Mouse (Mus musculus): Measurements from ENCODE around the gene Gm5767. TPM values are rescaled to one million over a fixed set of nuclear protein-coding genes. Genes with fewer than 3 reads are reported as not detected.

Gm5767 gene
- total RNA-seq (2014; rRNA removed) (not detected in 2 replicates), polyA plus RNA-seq (2015; fragmentation: Nextera tagmentation; extraction: Ambion mirVana) (not detected in 2 replicates)

DNA sequence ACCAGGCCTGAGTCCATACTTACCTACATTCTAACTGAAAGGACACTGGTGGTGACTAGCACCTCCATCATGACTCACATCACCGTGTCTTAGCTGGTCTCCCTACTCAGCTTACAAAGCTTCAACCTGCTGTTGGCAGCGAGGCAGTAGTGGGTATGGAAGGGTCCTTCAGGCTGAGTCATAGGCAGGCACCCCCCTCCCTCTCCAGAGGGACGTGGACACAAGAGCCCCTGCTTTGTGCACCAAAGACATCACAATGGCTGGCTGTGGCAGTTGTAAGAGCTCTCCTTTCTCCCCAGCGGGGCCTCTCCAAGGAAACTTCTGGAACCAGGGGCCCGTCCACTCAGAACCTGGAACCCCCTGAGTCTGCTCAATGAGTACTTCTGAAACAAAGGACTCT is at the start of gene Gm5767:
Gene Gm5767 (plus strand): TSS at position 301 of the 400 bp plus-strand sequence.
- H3K9ac ChIP-seq (replicated peaks; ENCODE audit: low read length, poor library complexity, severe bottlenecking), result no peak within 1 kb of the TSS
- ATAC-seq (ENCODE audit: low FRiP score), result no peak
- H3K4me1 ChIP-seq (ENCODE audit: insufficient read depth, low read length), result no peaks in the 10 kb centered on the region
- WGBS, result 81% methylated on average over 5 of the region's 5 CpGs
- no peak within 1 kb of the TSS for H3K4me3 ChIP-seq (ENCODE audit: low read depth, low read length)
- no peak within 1 kb of the TSS for H3K27ac ChIP-seq (ENCODE audit: low read depth, low read length)
- H3K36me3 ChIP-seq (ENCODE audit: insufficient read depth, low read length), result 0 out of 2 replicates have a peak, but pooled peaks cover 6% of the 10 kb centered on the region
- no peaks in the 10 kb centered on the region for H3K27me3 ChIP-seq (ENCODE audit: insufficient read depth, low read length)
- no peak within 1 kb of the TSS for H3K4me2 ChIP-seq (ENCODE audit: low read depth, low read length, poor library complexity, severe bottlenecking)
- no peak for DNase-seq (ENCODE audit: low spot score)
- H3K9me3 ChIP-seq (ENCODE audit: low read length), result no peaks in the 10 kb centered on the region
- TF ChIP-seq CTCF (IDR thresholded peaks at IDR 0.05), result no peak

DNA sequence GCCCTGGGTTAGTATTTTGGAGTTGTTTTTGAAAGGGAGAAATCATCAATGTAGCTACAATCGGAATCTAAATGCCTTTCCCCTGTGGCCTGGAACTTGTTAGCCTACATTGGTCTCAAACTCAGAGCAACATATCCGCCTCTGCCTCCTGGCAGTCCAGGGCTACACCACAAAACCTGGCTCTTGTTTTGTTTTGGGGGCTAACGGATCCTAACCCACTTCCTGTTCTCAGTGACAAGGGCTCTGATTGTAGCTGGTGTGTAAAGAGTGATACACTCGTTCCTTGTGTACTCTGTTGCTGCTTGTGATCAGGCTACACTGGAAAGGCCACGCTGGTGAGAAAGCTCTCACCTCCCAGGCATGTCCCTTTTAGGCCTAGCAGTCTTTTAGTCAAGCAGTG is 49.1 kb upstream of the Gm5767 start:
- ATAC-seq (ENCODE audit: low FRiP score) (no peak), DNase-seq (ENCODE audit: low spot score) (no peak)
- H3K9me3 ChIP-seq (ENCODE audit: low read length), result no peaks in the 10 kb centered on the region
- no peak overlapping the region for H3K9ac ChIP-seq (replicated peaks; ENCODE audit: low read length, poor library complexity, severe bottlenecking)
- H3K4me1 ChIP-seq (ENCODE audit: insufficient read depth, low read length), result peaks cover 4% of the 10 kb centered on the region; the same call in 1 of the 2 replicates
- no peak overlapping the region for H3K4me2 ChIP-seq (ENCODE audit: low read depth, low read length, poor library complexity, severe bottlenecking)
- H3K4me3 ChIP-seq (ENCODE audit: low read depth, low read length), result no peak overlapping the region
- H3K36me3 ChIP-seq (ENCODE audit: insufficient read depth, low read length), result peaks cover 12% of the 10 kb centered on the region; the same call in 1 of the 2 replicates
- TF ChIP-seq CTCF (IDR thresholded peaks at IDR 0.05), result no peak
- 90% methylated on average over 5 of the region's 5 CpGs for WGBS
- no peaks in the 10 kb centered on the region for H3K27me3 ChIP-seq (ENCODE audit: insufficient read depth, low read length)
- no peak overlapping the region for H3K27ac ChIP-seq (ENCODE audit: low read depth, low read length)

DNA sequence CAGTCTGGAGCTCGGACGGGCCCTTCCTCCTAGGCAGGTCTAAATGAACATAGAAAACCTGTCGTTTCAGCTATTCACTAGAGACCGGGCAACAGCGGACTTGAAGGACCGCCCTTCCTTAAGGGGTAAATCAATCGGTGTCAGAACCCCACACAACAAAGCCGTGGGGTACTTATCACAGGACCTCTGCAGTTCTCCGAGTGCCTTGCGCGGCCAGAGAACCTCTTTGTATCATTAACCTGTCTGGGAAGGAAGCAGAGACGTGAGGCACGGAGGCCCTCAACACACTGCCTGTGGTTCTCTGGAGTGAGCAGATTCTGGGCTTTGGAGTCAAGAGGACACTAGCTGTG is 43.7 kb upstream of the Gm5767 start:
- no peak for TF ChIP-seq CTCF (IDR thresholded peaks at IDR 0.05)
- peak overlapping the region; percentile 85 for H3K4me2 ChIP-seq (ENCODE audit: low read depth, low read length, poor library complexity, severe bottlenecking)
- peak; percentile 0; the same call in 1 of the 2 replicates for ATAC-seq (ENCODE audit: low FRiP score)

DNA sequence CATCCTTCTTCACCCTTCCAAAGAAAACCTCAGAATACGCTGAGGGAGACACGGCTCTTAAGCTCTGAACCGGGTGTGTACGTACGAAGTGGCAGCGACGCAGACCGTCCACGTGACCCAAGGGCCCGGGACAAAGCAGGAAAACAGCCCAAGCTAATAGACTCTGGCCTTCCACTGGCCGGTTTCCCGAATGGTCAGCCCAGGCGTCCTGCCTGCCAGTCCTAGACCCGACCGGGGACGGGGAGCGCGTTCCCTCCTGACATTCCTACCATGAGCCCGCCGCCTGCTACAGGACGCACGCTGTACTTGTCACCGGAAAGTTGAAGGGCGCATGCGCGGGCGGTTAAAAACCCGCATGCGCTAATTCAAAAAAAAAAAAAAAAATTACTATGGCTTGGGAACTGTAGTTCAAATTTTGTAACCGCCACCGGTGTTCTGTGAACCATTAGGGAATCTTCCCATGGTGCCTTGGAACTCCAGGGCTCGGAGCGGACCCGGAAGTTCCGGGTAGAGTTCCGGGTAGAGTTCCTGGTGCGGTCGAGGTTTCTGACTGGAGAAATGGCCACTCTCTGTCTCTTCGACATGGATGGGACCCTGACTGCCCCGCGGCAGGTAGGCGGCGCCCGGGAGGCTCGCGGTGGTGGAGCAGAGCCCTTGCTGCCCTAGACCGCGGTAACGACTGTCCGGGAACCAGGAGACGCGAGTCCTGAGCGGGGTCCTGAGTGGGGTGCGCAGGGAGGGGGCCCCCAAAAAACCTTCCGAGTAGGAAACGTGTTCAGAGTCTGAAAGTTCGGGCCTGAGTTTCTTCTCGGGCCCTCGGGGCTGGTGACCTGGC is 43.1 kb upstream of the Gm5767 start, which contains the start of the genes Pmm2 and Tmem186:
Gene Pmm2 (plus strand): TSS at position 458 of the 835 bp plus-strand sequence.
Gene Tmem186 (minus strand): TSS at position 496 of the 835 bp plus-strand sequence.
- peaks cover 9% of the 10 kb centered on the region; the same call in 1 of the 2 replicates for H3K4me1 ChIP-seq (ENCODE audit: insufficient read depth, low read length)
- peak; percentile 98 for DNase-seq (ENCODE audit: low spot score)
- WGBS, result under 1% methylated on average over 58 of the region's 59 CpGs

More for the DNA sequence above, 43.7 kb upstream of the Gm5767 start:
- WGBS, result under 1% methylated on average over 13 of the region's 13 CpGs
- Histone ChIP-seq H3K9me3 (ENCODE audit: low read length) (no peaks in the 10 kb centered on the region), H3K4me1 (ENCODE audit: insufficient read depth, low read length) (peaks cover 9% of the 10 kb centered on the region; the same call in 1 of the 2 replicates), H3K27ac (ENCODE audit: low read depth, low read length) (peak overlapping the region; percentile 86), H3K4me3 (ENCODE audit: low read depth, low read length) (peak overlapping the region; percentile 76), H3K27me3 (ENCODE audit: insufficient read depth, low read length) (no peaks in the 10 kb centered on the region), H3K9ac (replicated peaks; ENCODE audit: low read length, poor library complexity, severe bottlenecking) (peak overlapping the region; percentile 81), H3K36me3 (ENCODE audit: insufficient read depth, low read length) (peaks cover 9% of the 10 kb centered on the region; the same call in 1 of the 2 replicates)
- DNase-seq (ENCODE audit: low spot score), result peak; percentile 24

DNA sequence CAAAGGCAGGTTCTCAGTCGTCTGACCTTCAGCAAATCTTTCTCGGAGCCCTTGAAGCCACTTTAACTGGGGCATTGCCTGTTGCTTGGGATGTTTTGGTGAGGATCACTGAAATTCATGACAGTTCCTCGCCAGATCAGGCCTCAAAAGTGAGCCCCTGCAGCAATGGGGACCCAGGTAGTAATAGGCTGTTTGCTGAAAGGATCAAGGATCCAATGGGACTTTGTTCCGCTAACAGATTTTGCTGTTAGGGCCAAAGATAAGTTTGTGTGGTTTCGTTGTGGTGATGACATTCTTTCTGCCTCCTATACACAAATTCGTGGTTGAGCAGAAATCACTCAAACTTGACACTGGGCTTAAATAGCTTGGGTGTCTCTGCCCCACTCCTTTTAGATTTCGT is 42.4 kb upstream of the Gm5767 start:
- DNase-seq (ENCODE audit: low spot score), result no peak
- Histone ChIP-seq H3K4me2 (ENCODE audit: low read depth, low read length, poor library complexity, severe bottlenecking) (peak overlapping the region; percentile 85), H3K27ac (ENCODE audit: low read depth, low read length) (peak overlapping the region; percentile 86; the same call in 1 of the 2 replicates), H3K27me3 (ENCODE audit: insufficient read depth, low read length) (no peaks in the 10 kb centered on the region), H3K4me1 (ENCODE audit: insufficient read depth, low read length) (peaks cover 9% of the 10 kb centered on the region; the same call in 1 of the 2 replicates), H3K9ac (replicated peaks; ENCODE audit: low read length, poor library complexity, severe bottlenecking) (peak overlapping the region; percentile 68), H3K9me3 (ENCODE audit: low read length) (no peaks in the 10 kb centered on the region), H3K4me3 (ENCODE audit: low read depth, low read length) (peak overlapping the region; percentile 76), H3K36me3 (ENCODE audit: insufficient read depth, low read length) (peaks cover 14% of the 10 kb centered on the region)
- no peak for TF ChIP-seq CTCF (IDR thresholded peaks at IDR 0.05)
- 41% methylated on average over 7 of the region's 7 CpGs for WGBS
- no peak for ATAC-seq (ENCODE audit: low FRiP score)

More for the DNA sequence above, 43.1 kb upstream of the Gm5767 start, which contains the start of the genes Pmm2 and Tmem186:
- Histone ChIP-seq H3K4me3 (ENCODE audit: low read depth, low read length) (peak within 1 kb of the TSS; percentile 76), H3K4me2 (ENCODE audit: low read depth, low read length, poor library complexity, severe bottlenecking) (peak within 1 kb of the TSS; percentile 85), H3K9ac (replicated peaks; ENCODE audit: low read length, poor library complexity, severe bottlenecking) (peak within 1 kb of the TSS; percentile 81), H3K9me3 (ENCODE audit: low read length) (no peaks in the 10 kb centered on the region), H3K27me3 (ENCODE audit: insufficient read depth, low read length) (no peaks in the 10 kb centered on the region), H3K27ac (ENCODE audit: low read depth, low read length) (peak within 1 kb of the TSS; percentile 86), H3K36me3 (ENCODE audit: insufficient read depth, low read length) (peaks cover 9% of the 10 kb centered on the region; the same call in 1 of the 2 replicates)
- TF ChIP-seq CTCF (IDR thresholded peaks at IDR 0.05), result peak; percentile 48; the same call in 1 of the 2 replicates
- peak; percentile 94 for ATAC-seq (ENCODE audit: low FRiP score)
